Mouse (Mus musculus): ENCODE results near the gene Dkk3. TPM values are rescaled to one million over a fixed set of nuclear protein-coding genes. Genes with fewer than 3 reads are reported as not detected.
"Not testable (repeated sequence)": the region's sequence is repeated elsewhere in the genome, so short reads cannot be mapped to it uniquely, and the experiment has no call there.

The Dkk3 gene
- total RNA-seq, 2 experiments from 2014 or later = 97.1 to 119 TPM

DNA sequence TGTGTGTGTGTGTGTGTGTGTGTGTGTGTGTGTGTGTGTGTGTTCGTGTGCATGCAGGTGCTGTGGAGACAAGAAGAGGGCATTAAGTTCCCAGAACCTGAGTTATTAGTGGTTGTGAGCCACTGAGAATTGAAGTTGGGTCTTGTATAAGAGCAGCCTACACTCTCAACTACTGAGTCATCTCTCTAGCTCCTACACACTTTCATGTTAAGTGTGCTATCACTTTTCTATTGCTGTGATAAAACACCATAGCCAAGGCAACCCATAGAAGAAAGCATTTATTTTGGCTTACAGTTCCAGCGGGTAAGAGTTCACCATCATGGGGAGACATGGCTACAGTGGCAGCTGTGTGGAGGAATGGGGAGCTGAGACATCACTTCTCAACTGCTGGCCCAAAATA lies 17.8 kb upstream of the Dkk3 start:
- intact Hi-C loops (cut with DNase I) = no loop called here
- DNase-seq (ENCODE audit: low spot score in 2 of 2) = no peak

DNA sequence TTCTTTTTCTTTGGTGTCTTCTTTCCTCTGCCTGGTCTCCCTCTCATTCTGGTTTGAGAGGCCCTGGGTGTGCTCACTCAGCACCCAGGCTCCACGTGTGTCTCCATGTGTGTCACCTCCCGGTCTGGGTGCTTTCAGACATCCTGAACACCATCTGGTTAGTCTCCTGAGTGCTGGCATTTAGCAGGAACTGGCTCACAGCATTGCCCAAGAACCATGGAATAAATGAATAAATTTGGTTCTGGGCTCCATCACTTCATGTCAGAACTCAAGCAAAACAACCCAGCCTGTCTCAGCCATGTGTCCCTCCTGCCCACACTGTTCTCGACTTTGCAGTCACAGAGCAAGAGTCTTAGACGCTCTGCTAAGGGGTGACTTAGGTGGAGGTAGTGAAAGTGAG lies 13.8 kb upstream of the Dkk3 start:
- DNase-seq (ENCODE audit: low spot score in 2 of 2) = peak in 1 of 2 experiments; percentile 73

DNA sequence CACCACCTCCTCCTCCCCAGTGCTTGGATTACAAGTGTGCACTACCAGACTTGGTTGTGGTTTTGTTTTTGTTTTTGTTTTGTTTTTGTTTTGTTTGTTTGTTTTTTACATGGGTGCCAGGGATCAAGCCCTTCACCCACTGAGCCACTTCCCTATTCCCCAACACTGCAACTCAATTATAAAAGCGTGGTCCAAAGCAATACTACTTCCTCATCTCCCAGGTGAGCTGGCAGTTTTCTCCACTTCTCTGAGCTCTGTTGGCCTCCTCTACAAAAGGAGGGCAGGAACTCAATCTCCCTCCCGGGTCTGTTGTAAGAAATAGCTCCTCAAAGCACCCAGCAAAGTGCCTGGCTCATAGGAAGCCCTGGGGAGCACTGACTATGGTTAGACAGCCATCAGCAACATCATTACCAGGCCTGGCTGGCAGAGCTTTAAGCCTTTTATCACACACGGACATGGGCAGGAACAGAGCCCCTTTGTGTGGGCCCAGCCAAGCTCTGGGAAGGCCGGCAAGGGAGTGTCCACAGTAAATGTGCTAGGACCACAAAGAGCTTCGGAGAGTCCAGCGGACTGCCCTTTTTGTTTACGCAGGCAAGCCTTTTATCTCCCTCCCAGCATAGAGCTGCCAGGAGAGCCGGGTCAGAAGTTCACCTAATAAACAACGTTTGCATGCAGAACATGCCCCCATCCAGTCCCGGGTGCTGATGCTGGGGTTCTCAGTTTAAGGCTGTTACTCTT lies 11.3 kb upstream of the Dkk3 start:
- peak in 1 of 2 experiments; percentile 60 for DNase-seq (ENCODE audit: low spot score in 2 of 2)
- intact Hi-C loops (cut with DNase I) = no loop called here

More for the DNA sequence above, 13.8 kb upstream of the Dkk3 start:
- intact Hi-C loops (cut with DNase I) = no loop called here

DNA sequence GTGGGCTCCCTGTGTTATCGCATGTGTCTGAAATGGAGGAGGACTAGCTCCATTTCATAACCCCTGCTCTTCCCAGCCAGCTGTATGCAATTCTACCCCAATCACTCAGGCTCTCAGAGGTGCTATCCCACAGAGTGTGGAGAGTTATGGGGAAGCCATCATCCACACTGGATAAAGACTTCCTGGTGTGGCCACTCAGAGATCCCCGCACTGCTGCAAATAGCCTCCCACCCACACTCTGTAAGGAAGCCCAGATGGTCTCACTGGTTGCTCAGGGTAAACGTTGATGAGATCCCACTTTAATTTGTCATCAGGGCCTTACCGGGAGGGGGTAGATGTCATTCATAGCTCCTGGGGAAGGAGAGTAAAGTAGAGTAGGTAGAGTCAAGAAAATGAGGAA lies 6.7 kb upstream of the Dkk3 start:
- DNase-seq (ENCODE audit: low spot score in 2 of 2) = no peak
- intact Hi-C loops (cut with DNase I) = no loop called here

DNA sequence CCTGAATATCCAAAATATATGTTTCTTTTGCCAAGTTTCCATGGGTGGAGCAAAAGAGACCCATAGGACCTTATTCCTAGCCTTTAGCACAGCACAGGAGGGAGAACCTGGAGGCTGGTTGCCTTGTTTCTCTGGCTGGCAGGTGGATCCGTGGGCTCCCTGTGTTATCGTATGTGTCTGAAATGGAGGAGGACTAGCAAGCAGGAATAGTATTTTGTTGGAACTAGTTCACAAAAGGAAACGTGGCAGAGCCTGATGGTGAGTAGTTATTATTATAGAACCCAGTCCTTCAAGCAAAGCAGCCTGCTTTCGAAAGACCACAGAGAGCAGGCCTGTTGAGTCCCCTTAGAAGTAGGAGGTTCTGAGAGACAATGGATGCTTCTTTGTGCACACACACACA lies 6.2 kb upstream of the Dkk3 start:
- intact Hi-C loops (cut with DNase I); DNase-seq (ENCODE audit: low spot score in 2 of 2): not testable (repeated sequence)

DNA sequence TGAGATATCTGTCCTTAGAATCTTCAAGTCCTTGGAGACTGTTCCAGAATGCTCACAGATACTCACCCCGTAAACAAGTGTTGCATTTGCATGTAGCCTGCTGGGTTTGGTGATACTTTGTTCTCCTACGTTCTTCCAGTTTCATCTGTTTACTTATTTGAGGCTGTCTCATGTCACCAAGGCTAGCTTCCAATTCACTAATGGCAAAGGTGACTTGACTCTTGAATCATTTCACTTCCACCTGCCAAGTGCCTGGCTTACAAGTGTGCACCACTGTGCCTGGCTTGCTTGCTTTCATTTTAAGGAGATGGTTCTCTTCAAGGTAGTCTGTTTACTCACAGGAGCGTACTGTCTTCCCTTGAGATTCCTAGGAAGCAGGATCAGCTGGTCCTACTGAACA lies 5.6 kb upstream of the Dkk3 start:
- intact Hi-C loops (cut with DNase I) = no loop called here
- DNase-seq (ENCODE audit: low spot score in 2 of 2) = no peak

DNA sequence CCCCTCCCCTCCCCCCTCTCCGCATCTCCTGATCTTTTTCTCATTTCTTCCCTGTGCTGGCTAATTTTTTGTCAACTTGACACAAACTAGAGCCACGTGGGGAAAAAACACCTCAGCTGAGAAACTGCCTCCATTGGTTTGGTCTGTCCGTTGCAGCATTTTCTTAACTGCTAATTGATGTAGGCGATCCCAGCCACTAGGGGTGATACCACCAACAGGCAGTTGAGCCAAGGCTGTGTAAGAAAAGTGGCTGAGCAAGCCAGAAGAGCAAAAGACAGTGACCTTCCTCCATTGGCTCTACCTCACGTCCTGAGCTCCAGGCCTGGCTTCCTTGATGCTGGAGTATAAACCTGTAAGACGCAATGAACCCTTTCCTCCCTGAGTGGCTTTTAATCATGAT lies 978 bp upstream of the Dkk3 start:
- no peak for DNase-seq (ENCODE audit: low spot score in 2 of 2)
- intact Hi-C loops (cut with DNase I) = no loop called here

DNA sequence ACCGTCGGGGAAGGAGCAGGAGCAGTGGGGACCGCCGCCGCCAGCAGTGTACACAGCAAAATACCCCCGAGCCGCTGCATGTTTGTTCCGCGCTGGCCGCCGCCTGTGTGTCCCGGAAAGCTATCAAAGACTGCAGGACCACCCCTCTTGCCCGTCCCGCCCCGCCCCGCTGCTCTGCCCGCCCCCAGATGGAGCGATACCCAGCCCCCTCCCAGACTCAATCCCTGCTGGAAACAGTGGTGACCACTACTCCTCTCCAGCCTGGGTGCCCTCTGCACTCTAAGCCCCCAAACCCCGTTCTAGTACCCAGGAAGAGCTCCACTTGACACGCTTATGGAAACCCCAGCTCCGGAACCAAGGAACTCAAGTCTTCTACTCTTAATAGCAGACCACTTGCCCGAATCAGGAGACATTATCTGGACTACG lies 528 bp downstream of the Dkk3 start:
- DNase-seq (ENCODE audit: low spot score in 2 of 2) = no peak
- intact Hi-C loops (cut with DNase I) = no loop called here

DNA sequence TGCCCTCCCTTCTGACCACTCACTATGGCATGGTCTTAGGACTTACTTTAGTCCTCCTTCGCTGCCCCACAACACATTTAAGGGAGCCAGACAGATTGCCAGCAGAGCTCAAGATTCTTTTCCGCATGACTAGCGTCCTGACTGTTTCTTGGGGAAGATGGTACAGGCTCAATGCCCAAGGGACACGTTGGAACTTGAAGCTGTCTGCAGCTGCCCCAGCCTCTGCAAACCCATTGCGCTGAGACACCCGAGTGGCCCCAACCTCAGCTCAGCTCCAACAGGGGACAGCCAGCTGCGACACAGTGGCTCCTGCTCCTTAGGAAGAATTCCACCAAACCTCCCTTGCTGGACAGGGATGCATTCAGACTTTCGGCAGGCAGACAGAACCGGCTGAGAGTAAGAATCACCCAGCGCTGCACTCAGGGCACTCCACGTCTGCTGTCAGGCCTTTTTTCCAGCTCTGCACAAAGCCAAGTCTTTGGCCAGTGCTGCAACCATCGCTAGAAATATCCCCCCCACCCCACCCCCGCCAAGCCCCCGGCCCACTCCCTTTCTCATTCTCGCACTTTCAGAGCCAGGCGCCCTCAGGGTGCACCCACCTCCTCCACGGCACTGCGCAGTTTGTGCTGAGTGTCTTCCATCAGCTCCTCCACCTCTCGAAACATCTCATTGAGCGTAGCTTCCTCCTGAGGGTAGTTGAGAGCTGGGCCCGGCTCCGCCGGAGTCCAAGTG lies 1.1 kb downstream of the Dkk3 start:
- DNase-seq (ENCODE audit: low spot score in 2 of 2) = no peak

DNA sequence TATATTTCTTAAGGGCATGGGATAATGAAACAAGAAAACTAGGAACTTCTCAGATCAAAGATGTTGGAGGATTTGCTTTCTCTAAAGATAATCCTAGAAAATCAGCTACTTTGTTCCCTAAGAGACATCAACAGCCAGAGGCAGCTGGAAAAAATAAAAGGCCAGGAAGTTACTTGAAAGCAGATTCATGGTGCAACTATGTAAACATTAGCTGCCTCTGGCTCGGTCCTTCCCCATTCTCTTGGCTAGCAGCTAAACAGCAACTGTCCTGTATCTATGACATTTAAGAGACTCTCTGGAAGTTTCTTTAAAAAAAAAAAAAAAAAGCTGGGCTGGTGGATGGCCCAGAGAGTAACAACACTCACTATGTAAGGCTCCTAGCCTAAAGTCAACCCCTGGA lies 3.7 kb downstream of the Dkk3 start:
- intact Hi-C loops (cut with DNase I) = no loop called here
- no peak for DNase-seq (ENCODE audit: low spot score in 2 of 2)

More for the DNA sequence above, 1.1 kb downstream of the Dkk3 start:
- intact Hi-C loops (cut with DNase I) = no loop called here

DNA sequence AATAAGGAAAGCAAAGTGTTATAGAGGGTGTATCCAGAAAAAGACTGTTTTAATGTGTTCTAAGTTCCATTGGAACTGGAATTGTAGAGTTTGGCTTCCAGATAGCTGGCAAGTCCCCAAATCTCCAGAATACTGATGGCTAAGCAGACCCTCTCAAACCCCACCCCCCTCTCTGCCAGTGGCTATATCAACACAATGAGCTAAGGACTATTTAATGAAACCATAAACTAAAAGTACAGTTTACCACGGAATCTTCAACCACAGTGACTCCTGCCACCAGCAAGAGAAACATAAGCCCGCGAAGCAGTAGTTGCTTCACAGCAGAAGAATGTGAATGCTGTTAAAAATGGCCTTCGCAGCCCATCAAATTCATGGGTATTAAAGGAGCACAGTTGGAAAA lies 4.4 kb downstream of the Dkk3 start:
- intact Hi-C loops (cut with DNase I) = no loop called here
- DNase-seq (ENCODE audit: low spot score in 2 of 2) = no peak

DNA sequence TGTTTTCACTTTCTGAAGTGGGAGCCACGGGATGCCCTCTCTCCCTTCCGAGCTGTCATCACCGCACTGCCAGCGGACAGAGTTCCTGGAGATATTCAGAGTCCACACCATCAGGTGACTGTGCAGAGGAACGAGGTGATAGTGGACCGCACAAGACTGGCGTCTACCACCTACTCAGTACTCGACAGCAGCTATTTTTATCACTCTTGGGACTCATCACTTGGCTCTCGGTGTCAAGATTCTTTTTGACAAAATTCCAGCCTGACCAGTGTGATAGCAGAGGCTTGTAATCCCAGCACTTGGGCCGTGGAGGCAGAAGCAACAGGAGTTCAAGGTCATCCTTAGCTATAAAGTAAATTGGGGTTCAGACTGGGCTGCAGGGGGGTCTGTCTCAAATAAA lies 9.7 kb downstream of the Dkk3 start:
- DNase-seq (ENCODE audit: low spot score in 2 of 2) = no peak
- intact Hi-C loops (cut with DNase I) = no loop called here

DNA sequence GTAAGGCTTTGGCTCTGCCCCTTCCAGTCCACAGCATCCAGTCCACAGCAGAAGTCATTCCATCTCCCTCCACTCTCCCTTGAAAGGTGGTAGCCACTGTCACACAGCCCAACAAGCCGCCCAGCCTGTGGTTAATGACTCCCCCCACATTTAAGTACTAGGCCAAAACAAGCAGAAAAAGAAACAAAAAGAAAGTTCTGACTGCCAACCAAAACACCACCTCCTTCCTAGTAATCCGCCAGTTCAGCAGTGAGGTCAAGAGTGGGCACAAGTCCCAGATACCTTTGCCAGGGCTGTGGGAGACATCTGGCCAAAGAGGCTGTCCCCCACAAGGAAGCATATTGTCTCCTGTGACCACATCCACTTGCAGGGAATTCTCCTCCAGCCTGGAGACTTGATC lies 10.9 kb downstream of the Dkk3 start:
- intact Hi-C loops (cut with DNase I) = no loop called here
- DNase-seq (ENCODE audit: low spot score in 2 of 2) = no peak

DNA sequence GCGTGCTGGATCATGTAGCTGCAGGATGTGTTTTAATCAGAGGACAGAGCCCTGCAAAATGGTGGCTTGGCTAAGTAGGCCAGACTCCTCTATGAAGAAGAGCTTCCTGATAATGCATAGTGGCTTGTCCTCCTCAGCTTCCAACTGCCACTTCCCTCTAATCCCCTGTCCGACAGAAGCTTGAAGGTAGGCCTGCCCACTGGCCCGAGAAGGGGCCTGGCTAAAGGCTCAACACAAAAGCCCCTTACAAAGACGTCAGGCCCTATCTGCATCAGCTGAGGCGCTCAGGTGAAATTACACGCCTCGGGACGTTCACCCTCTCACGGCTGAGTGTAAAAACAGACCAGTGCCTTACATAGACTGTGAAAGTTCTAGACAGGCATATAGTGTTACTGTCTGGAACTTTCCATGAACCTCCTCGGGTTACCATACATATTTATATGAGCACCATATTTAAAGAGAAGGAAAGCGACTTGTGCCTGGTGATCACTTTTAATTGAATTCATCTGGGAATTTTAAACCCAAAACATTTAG lies 14.1 kb downstream of the Dkk3 start:
- intact Hi-C loops (cut with DNase I) = no loop called here
- DNase-seq (ENCODE audit: low spot score in 2 of 2) = no peak

DNA sequence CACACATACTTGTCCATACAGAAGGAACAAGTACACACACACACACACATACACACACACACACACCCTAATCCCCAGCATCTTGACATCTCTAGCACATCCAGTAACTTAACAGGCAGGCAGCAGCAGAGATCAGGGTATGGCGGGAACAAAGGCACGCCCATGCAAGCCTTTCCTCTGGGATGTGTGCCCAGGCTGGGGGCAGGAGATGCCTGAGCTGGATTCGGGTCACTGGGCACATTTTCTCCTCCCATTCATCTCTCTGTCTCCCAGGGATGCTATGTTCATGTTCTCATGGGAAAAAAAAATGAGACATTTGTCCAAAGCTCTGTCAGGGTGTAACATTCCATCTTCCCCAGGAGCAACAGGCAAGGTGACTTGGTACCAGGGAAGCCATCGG lies 14.9 kb downstream of the Dkk3 start:
- no peak for DNase-seq (ENCODE audit: low spot score in 2 of 2)
- intact Hi-C loops (cut with DNase I) = no loop called here

DNA sequence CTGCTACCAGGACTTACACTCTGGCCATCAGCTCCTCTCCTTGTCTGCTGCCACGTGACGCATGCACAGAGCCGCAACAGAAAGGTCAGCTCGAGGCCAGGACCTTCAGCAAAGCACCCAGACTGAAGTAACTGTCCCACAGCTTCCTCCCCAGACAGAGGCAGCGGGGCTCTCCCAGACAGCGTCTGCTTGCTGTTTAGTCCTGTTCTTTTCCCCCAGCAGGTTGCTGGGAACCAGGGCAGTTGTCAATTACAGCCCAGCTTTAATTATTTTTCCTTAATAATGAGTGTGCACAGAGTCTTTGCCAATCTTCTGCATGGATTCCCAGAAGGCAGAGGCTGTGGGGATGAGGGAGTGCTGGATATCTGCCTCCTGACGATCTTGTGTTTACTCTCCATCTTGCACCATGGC lies 15.8 kb downstream of the Dkk3 start:
- DNase-seq (ENCODE audit: low spot score in 2 of 2) = no peak
- intact Hi-C loops (cut with DNase I) = no loop called here

DNA sequence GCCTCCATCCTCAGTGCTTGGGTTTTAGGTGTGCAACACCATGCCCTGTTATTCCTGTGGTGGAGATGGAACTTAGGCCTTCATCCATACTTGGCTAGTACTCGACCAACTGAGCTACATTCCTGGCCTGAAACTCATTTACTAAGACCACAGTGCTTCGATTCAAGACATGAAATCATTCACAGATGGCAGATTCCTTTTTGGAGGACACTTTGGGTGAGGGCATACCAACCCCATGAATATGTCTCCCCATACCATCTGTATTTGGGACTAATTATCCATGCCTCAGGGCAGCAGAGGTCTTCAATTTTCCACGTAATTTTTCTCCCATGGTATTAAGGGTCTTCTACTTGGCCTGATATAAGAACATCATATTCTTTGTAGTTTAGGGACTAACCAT lies 16.2 kb downstream of the Dkk3 start:
- intact Hi-C loops (cut with DNase I) = no loop called here

DNA sequence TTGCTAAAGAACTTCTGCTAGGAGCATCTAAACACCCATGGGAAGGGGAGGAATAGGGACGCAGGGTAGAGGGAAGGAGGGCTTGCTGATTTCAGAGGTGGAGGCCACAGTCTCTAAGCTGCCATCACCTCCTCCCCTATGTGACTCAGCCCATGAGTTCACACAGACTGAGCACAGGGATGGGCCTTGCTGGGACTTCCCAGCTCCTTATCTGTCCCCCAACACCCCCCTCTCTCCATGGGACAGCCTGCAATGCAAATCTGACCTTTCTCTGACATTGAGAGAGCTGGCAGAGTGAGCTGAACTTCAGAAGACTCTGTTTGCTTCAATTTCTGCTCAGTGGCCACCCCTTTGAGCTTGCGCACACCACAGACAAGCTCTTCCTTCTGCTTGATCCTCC lies 18.1 kb downstream of the Dkk3 start:
- no peak for DNase-seq (ENCODE audit: low spot score in 2 of 2)
- intact Hi-C loops (cut with DNase I) = no loop called here

More for the DNA sequence above, 16.2 kb downstream of the Dkk3 start:
- no peak for DNase-seq (ENCODE audit: low spot score in 2 of 2)

DNA sequence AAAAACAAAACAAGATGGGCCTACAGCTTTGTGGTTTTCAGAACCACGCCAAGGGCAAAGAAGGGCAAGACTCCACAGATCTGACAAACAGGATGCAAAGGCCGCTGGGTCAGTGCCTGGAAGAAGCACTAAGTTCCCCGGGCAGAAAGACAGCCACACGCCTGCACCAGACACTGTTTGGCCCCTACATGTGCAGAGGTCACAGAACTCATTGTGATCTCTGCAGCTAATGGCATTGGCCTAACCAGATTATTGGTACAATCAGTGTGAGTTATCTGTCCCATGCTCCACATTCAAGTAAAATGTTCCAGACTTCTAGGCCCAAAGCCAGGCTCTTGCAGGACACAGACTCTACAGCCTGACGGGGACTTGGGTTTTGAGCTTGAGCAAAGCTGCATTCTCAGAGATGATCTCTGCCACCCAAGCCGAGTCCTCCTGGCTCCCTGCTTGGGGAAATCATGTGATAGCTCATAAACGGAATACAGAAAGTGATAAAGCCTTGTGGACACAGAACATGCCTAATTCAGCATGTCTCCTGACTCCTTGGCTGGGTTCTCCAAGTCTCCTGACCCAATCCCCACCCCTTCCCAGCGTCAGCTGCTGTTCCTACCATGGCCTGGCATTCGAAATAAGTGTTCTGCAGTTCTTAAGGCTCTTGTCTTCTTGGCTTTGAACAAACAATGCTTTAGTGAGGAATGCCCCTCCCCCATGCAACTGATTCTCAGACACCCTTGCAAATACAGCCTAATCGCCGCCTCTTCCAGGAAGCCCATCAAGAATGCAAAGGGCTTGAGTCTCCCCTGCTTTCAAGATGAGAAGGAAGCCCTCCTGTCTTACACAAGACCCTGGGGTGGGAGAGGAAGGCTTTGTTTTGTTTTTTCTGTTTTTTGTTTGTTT lies 20.1 kb downstream of the Dkk3 start:
- intact Hi-C loops (cut with DNase I) = no loop called here

DNA sequence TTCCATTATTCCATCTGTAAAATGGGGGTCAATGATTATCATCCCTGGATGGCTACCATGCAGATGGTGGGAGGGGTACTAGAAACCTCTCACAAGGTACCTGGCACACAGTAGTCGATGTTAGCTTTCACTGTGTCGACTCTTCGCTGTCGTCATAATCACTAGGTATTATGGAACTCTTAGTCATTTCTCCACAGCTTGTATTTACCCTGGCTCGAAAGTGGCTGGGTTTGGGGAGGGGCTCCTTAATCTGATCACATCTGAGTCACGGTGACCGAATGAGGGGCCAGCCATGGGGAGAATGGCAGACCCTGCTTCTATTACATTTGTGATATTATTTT lies 20.7 kb downstream of the Dkk3 start:
- intact Hi-C loops (cut with DNase I) = no loop called here
- DNase-seq (ENCODE audit: low spot score in 2 of 2) = no peak

More for the DNA sequence above, 20.1 kb downstream of the Dkk3 start:
- DNase-seq (ENCODE audit: low spot score in 2 of 2) = no peak
